Mouse (Mus musculus) embryonic fibroblast, embryonic 13.5 days (primary cell): ENCODE measurements around the gene Gpr65.
"Not testable (repeated sequence)": the region's sequence is repeated elsewhere in the genome, so short reads cannot be mapped to it uniquely, and the experiment has no call there.

Source experiments
- CTCF ChIP-seq: IDR thresholded peaks from 2 replicates; pipeline ENCODE4 v1.5.1; 2011; ENCODE audit warnings: mild to moderate bottlenecking, control low read depth, low read length, moderate library complexity, borderline replicate concordance; ENCODE audit not compliant: insufficient read depth
- POLR2A ChIP-seq: IDR thresholded peaks from 2 replicates; pipeline ENCODE4 v1.6.1; 2011; ENCODE audit warnings: low read depth, mild to moderate bottlenecking, control low read depth, low read length, moderate library complexity

- TF ChIP-seq CTCF, POLR2A: not testable (repeated sequence)
Measured at GRCm38 (mm10) chr12:98324170-98324569, 55.7 kb downstream of the Gpr65 start.
